Mouse (Mus musculus) cerebellum, adult 2 months (tissue): ENCODE results near the gene Ccdc40.
A peak's percentile ranks its signal among the peaks of the same experiment; 100 is the strongest.

Experiments
- CTCF ChIP-seq: fragments of 200-500 bp; IDR thresholded peaks from 2 replicates; pipeline ENCODE4 v1.5.1; 2011; ENCODE audit warnings: low read depth, mild to moderate bottlenecking, control low read depth, low read length, moderate library complexity, borderline replicate concordance; ENCODE audit not compliant: insufficient read depth
- POLR2A ChIP-seq: fragments of 200-500 bp; IDR thresholded peaks from 2 replicates; pipeline ENCODE4 v1.6.1; 2011; ENCODE audit warnings: low read length, control low read depth, borderline replicate concordance; ENCODE audit not compliant: insufficient read depth

GRCm38 (mm10) chr11:119186989-119187799 is 41.2 kb upstream of the Ccdc40 start:
- peak; percentile 78 for TF ChIP-seq CTCF
- TF ChIP-seq POLR2A = no peak
